ENCODE assay signal across 14 mouse cellular contexts in the genomic region with DNA sequence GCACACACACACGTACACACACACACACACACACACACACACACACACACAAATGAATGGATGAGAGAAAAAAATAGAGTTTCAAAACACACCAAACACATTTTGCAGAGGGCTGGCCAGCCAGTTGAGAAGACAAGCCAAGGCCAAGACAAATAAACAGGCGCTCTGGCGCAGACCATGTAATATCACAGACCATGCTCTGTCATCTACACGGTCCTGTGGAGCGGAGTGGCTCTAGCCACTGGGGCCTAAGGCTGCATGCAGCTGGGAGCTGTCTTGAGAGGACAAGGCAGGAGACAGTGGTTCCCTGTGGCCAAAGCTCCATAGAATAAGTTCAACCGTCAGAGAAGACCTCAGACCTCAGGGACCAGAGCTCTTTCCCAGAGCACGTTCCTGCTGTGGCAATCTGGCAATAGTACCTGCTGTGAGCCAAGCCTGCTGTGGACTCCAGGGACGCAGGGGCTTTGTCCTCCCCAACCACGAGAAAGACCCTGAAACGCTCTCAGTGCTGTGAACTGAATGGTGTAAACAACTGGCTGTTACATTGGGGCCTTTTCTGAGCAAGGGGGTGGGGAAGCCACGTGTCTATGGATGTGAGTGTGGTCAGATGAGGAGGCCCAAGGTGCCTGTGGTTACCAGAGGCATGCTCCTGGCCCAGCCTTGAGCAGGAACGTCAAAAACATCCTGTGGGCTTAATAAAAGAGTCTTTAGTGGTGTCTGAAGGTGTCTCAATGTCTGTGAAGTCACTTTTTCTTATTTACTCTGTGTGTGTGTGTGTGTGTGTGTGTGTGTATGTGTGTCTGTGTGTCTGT.
DNase-seq lines count a peak whose midpoint lies in the region; ATAC-seq and TF ChIP-seq lines count a peak whose summit lies in the region.
"Had no signal": no experiment of that assay in that cellular context is flagged by ENCODE, and none has a peak within 500 bp of the region (broad histone marks: within the 10 kb centered on the region; RNA-seq: fewer than 3 reads in every experiment).

No protein-coding gene starts in this region.

- no peak overlapping the region for H3K4me2 ChIP-seq in kidney, postnatal 0 days (ENCODE audit: low read length)
- no peak overlapping the region for H3K4me2 ChIP-seq in heart, embryonic 13.5 days
- no peak overlapping the region for H3K4me2 ChIP-seq in midbrain, embryonic 16.5 days (ENCODE audit: low read length)
- H3K4me2 ChIP-seq: limb, embryonic 12.5 days had no signal

- no peak; the same call in 1 of the 2 replicates for ATAC-seq in kidney, postnatal 0 days (replicated peaks; ENCODE audit: low FRiP score, low read depth)
- ATAC-seq in heart, embryonic 13.5 days (ENCODE audit: extremely low read depth, insufficient number of reproducible peaks, low FRiP score, low TSS enrichment), result no peak
- no peak for ATAC-seq in midbrain, embryonic 16.5 days
- ATAC-seq: hindbrain, embryonic 16.5 days had no signal

- no peak overlapping the region for H3K9ac ChIP-seq in kidney, postnatal 0 days (ENCODE audit: low read depth, low read length)
- no peak overlapping the region for H3K9ac ChIP-seq in heart, embryonic 13.5 days
- no peak overlapping the region for H3K9ac ChIP-seq in midbrain, embryonic 16.5 days (ENCODE audit: low read depth, low read length)
- H3K9ac ChIP-seq: limb, embryonic 12.5 days had no signal

- peak; percentile 68 for DNase-seq in kidney, postnatal 0 days (ENCODE audit: low spot score)
- no peak for DNase-seq in kidney, adult 11 months
- DNase-seq in fibroblast of lung, adult 2 months (ENCODE audit: low read depth), result peak; percentile 80
- peak; percentile 58 to 70 for DNase-seq in kidney, postnatal 4 days
- DNase-seq in right cerebral cortex, postnatal 14 days, result no peak
- no peak for DNase-seq in layer of hippocampus, postnatal 14 days (ENCODE audit: low spot score in 2 of 2)
- DNase-seq: cerebellum, adult 11-12 months had no signal

- no peak overlapping the region for H3K4me3 ChIP-seq in kidney, postnatal 0 days (replicated peaks; ENCODE audit: low read depth, low read length)
- no peak overlapping the region for H3K4me3 ChIP-seq in heart, embryonic 13.5 days
- no peak overlapping the region for H3K4me3 ChIP-seq in midbrain, embryonic 16.5 days (ENCODE audit: low read depth, low read length)
- H3K4me3 ChIP-seq: erythroblast, embryonic 14.5 days; limb, embryonic 12.5 days; megakaryocyte, embryonic 14.5 days; myocyte had no signal

- no peaks in the 10 kb centered on the region for H3K27me3 ChIP-seq in kidney, postnatal 0 days (ENCODE audit: insufficient read depth, low read length)
- H3K27me3 ChIP-seq in heart, embryonic 13.5 days (replicated peaks), result no peaks in the 10 kb centered on the region
- no peaks in the 10 kb centered on the region for H3K27me3 ChIP-seq in midbrain, embryonic 16.5 days (ENCODE audit: control insufficient read depth, insufficient read depth, low read depth, low read length)
- H3K27me3 ChIP-seq: limb, embryonic 12.5 days; megakaryocyte, embryonic 14.5 days had no signal

- no peaks in the 10 kb centered on the region for H3K4me1 ChIP-seq in kidney, postnatal 0 days (replicated peaks; ENCODE audit: insufficient read depth, low read length)
- peaks cover 6% of the 10 kb centered on the region; the same call in 1 of the 2 replicates for H3K4me1 ChIP-seq in heart, embryonic 13.5 days
- H3K4me1 ChIP-seq in midbrain, embryonic 16.5 days (ENCODE audit: control insufficient read depth, insufficient read depth, low read length), result no peaks in the 10 kb centered on the region
- H3K4me1 ChIP-seq: megakaryocyte, embryonic 14.5 days had no signal

- WGBS in kidney, postnatal 0 days, result 57% methylated on average over 12 of the region's 12 CpGs
- 57% methylated on average over 12 of the region's 12 CpGs for WGBS in heart, embryonic 13.5 days
- WGBS in midbrain, embryonic 16.5 days, result 64% methylated on average over 12 of the region's 12 CpGs

- H3K27ac ChIP-seq in kidney, postnatal 0 days, result no peak overlapping the region
- H3K27ac ChIP-seq in heart, embryonic 13.5 days (replicated peaks), result peak overlapping the region; percentile 61
- H3K27ac ChIP-seq in midbrain, embryonic 16.5 days (ENCODE audit: low read length), result no peak overlapping the region
- H3K27ac ChIP-seq: limb, embryonic 12.5 days had no signal

- H3K9me3 ChIP-seq in kidney, postnatal 0 days (replicated peaks; ENCODE audit: low read length), result no peaks in the 10 kb centered on the region
- no peaks in the 10 kb centered on the region for H3K9me3 ChIP-seq in heart, embryonic 13.5 days
- H3K9me3 ChIP-seq in midbrain, embryonic 16.5 days (replicated peaks; ENCODE audit: control insufficient read depth, low read length, poor library complexity, severe bottlenecking), result no peaks in the 10 kb centered on the region
- H3K9me3 ChIP-seq: limb, embryonic 12.5 days had no signal

- TF ChIP-seq CTCF in kidney, postnatal 0 days (IDR thresholded peaks at IDR 0.05; ENCODE audit: low read depth), result no peak

- no peaks in the 10 kb centered on the region for H3K36me3 ChIP-seq in kidney, postnatal 0 days (ENCODE audit: insufficient read depth, low read length)
- no peaks in the 10 kb centered on the region for H3K36me3 ChIP-seq in heart, embryonic 13.5 days
- H3K36me3 ChIP-seq in midbrain, embryonic 16.5 days (ENCODE audit: control insufficient read depth, insufficient read depth, low read length), result no peaks in the 10 kb centered on the region

Comparison
In these comparisons a context has a peak if more than half of its experiments do, and no peak if none do; other contexts are left out.
1. DNase-seq: peak in kidney, postnatal 0 days (single experiment), fibroblast of lung, adult 2 months (single experiment) and kidney, postnatal 4 days (2 of 2); none in kidney, adult 11 months (single experiment), right cerebral cortex, postnatal 14 days (single experiment) and layer of hippocampus, postnatal 14 days (0 of 2).